Mouse (Mus musculus) cortical plate, adult 2 months (tissue): ENCODE measurements around the gene Coq3.

Source experiments
- CTCF ChIP-seq: fragments of 200-500 bp; IDR thresholded peaks from 2 replicates; pipeline ENCODE4 v1.5.1; 2011; ENCODE audit warnings: mild to moderate bottlenecking, control low read depth, low read length; ENCODE audit not compliant: insufficient read depth; ENCODE audit errors: extremely low read depth
- POLR2A ChIP-seq: fragments of 200-500 bp; IDR thresholded peaks from 2 replicates; pipeline ENCODE4 v1.6.1; 2011; ENCODE audit warnings: mild to moderate bottlenecking, low read length, control low read depth; ENCODE audit not compliant: insufficient read depth; ENCODE audit errors: extremely low read depth

DNA sequence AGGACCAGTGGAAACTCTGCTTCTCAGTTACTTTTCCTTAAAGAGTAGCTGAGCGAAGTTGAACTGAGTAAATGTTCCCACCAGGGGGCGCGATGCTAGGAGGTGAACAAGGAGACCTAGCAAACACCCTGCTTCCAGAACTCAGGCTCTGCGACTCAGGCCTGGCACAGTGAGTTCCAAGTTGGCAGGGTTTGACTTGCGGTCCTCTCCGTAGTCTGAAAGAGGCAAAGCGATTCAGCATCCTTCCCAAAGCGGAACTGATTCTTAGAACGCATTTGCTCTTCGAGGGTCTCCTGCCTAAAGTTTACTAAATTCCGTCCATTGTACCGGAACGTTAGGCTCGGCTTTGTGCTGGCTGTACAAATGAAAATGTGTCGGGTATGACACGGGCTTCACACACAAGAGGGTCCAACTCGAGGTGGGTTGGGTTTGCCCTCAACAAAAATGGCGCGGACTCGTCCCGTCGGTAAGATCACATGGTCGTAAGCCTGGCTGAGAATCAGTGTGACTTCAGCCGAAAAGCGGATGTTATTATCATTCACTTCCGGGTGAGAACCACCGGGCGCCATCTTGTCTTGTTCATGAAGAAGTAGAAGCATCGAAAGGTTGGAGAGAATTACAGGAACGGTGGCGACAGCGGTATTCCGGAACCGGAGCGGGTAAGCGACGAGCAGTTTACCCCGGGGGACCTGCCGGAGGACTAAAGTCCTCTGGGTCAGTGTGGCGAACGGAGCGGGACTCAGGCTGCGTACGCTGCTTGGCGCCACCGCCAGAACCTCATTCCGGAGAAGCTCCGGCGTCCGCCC is 31.8 kb upstream of the Coq3 start, which contains the start of gene Pnisr:
- TF ChIP-seq CTCF (peak; percentile 83), POLR2A (peak; percentile 41; the same call in 1 of the 2 replicates)
